Mouse (Mus musculus): ENCODE data around the gene Rmi1. TPM values are rescaled to one million over a fixed set of nuclear protein-coding genes. Genes with fewer than 3 reads are reported as not detected.
"Not testable (repeated sequence)": the region's sequence is repeated elsewhere in the genome, so short reads cannot be mapped to it uniquely, and the experiment has no call there.

The Rmi1 gene
- polyA plus RNA-seq (2015; fragmentation: Nextera tagmentation; extraction: Ambion mirVana) = 26.2 and 27.3 TPM in 2 replicates

DNA sequence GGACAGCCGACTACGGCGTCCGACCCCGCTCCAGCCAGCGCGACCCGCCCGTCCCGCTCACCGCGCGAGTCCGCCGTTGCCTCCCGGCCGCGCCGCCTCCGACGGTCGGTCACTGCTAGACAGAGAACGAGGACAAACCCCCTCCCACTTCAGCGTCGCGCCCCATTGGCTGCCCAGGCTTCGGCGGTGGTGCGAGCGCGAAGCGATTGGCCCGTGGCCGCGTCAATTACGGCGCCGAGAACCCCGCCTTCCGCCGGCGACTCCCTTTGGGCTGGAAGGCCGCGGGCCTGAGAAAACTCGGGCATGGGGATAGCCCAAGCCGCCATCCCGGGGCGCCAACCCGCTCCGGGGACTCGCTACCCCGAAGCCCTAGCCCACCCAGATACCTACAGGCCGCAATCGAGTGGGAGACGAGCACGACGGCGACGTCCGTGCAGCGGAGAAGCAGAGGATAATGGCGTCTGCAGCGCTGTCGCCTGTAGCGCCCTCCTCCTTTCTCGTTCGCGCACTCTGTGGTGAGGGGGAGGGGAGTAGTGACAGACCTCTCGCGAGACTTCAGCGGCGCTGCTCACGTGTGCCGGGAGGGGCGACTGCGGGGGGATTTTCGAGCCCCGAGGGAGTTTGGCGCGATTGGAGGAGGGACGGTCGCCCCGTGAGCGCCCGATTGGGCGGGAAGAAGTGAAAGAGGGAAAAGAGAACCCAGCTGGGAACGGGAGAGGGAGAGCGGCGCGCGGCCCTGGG, at the start of gene Rmi1:
TSS of gene Rmi1 (plus strand) at position 246 of the 741 bp plus-strand sequence.
- H3K9me3 ChIP-seq (replicated peaks) = no peaks in the 10 kb centered on the region
- peak; percentile 95 for ATAC-seq (replicated peaks; ENCODE audit: low FRiP score)
- H3K27me3 ChIP-seq = no peaks in the 10 kb centered on the region
- peak within 1 kb of the TSS; percentile 72 for H3K4me2 ChIP-seq
- H3K4me3 ChIP-seq (replicated peaks) = peak within 1 kb of the TSS; percentile 98
- peaks cover 18% of the 10 kb centered on the region for H3K36me3 ChIP-seq
- H3K27ac ChIP-seq = peak within 1 kb of the TSS; percentile 99
- H3K4me1 ChIP-seq = peaks cover 18% of the 10 kb centered on the region
- under 1% methylated on average over 90 of the region's 91 CpGs for WGBS
- H3K9ac ChIP-seq = peak within 1 kb of the TSS; percentile 100

DNA sequence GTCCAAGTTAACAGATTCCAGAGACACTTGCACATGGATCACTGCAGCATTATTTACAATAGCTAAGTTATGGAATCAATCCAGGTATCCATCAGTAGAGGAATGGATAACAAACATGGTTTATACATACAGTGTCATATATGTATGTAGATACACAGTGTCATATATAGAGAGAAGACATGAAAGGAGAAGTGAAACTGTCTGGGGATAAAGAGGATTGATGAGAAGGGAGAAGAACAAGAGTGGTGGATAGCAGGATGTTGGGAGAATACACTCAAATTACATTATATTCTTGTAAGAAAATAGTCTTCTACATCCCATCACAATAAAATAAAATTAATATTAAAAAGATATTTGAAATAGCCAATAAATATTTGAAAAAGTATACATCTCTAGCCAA, 49.1 kb upstream of the Rmi1 start:
- H3K9ac ChIP-seq = no peak overlapping the region
- no peaks in the 10 kb centered on the region for H3K4me1 ChIP-seq
- no peak overlapping the region for H3K4me3 ChIP-seq (replicated peaks)
- H3K36me3 ChIP-seq = no peaks in the 10 kb centered on the region
- no peak overlapping the region for H3K27ac ChIP-seq
- no peak overlapping the region for H3K4me2 ChIP-seq
- no peak for ATAC-seq (replicated peaks; ENCODE audit: low FRiP score)
- H3K9me3 ChIP-seq (replicated peaks) = no peaks in the 10 kb centered on the region
- no peaks in the 10 kb centered on the region for H3K27me3 ChIP-seq

DNA sequence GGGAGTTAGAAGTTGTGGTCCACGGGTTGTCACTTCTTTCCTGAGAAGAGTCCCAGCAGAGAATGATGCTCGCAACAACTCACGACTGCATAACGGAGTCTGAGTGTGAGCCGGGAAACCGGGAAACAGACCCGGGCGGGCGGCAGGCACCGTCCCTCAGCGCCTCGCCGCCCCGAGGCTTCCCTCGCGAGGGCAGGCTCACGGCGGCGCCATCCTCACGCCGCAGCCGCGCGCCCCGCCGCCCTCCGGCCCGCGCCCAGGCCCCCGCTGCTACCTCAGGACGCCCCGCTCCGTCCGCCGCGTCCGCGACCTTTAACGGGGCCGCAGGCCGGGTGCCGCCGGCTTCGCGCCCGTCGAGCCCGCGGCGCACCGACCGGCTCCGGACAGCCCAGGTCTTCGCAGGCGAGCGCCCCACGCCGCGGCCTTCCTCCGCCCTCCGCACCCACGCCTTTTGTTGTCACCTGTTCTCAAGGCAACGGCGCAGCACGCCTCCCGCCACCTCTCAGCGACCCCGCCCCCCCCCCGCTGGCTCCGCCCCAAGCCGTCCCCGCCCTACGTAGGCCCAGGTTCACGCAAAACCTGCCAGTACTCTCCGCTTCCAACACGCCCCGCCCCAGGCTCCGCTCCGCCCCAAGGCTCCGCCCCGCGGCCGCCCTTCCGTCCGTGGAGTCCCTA, 43.3 kb upstream of the Rmi1 start, which contains the start of gene Kif27:
TSS of gene Kif27 (minus strand) at position 494 of the 675 bp plus-strand sequence.
- peak within 1 kb of the TSS; percentile 65 for H3K27ac ChIP-seq
- WGBS = under 1% methylated on average over 76 of the region's 85 CpGs
- no peaks in the 10 kb centered on the region for H3K27me3 ChIP-seq
- no peaks in the 10 kb centered on the region for H3K9me3 ChIP-seq (replicated peaks)
- ATAC-seq (replicated peaks; ENCODE audit: low FRiP score) = peak; percentile 99
- peaks cover 8% of the 10 kb centered on the region; the same call in 1 of the 2 replicates for H3K4me1 ChIP-seq
- H3K4me2 ChIP-seq = peak within 1 kb of the TSS; percentile 99
- peak within 1 kb of the TSS; percentile 66 for H3K9ac ChIP-seq
- peak within 1 kb of the TSS; percentile 74 for H3K4me3 ChIP-seq (replicated peaks)
- H3K36me3 ChIP-seq = no peaks in the 10 kb centered on the region

DNA sequence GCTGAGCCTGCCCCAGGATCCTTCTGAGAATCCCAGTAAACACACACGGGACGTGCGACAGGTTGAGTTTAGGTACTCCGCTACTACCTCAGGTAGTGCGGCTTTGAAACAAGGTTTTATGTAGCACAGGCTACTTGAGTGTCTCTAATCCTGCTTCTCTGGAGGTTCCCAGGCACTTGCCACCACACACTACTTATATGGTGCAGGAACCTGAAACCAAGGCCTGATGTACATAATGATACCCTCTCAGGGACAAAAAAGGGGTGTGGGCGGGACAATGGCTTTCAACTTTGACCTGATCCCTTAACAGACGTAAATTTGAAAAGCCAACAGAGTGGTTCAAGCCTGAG, 42.8 kb upstream of the Rmi1 start:
- Histone ChIP-seq H3K4me3 (replicated peaks) (peak overlapping the region; percentile 74), H3K4me2 (peak overlapping the region; percentile 99), H3K36me3 (no peaks in the 10 kb centered on the region), H3K4me1 (peaks cover 8% of the 10 kb centered on the region; the same call in 1 of the 2 replicates), H3K27ac (peak overlapping the region; percentile 65), H3K9ac (peak overlapping the region; percentile 31; the same call in 1 of the 2 replicates), H3K27me3 (no peaks in the 10 kb centered on the region), H3K9me3 (replicated peaks) (no peaks in the 10 kb centered on the region)
- 3% methylated on average over 7 of the region's 7 CpGs for WGBS
- ATAC-seq (replicated peaks; ENCODE audit: low FRiP score) = peak; percentile 75; the same call in 1 of the 2 replicates

DNA sequence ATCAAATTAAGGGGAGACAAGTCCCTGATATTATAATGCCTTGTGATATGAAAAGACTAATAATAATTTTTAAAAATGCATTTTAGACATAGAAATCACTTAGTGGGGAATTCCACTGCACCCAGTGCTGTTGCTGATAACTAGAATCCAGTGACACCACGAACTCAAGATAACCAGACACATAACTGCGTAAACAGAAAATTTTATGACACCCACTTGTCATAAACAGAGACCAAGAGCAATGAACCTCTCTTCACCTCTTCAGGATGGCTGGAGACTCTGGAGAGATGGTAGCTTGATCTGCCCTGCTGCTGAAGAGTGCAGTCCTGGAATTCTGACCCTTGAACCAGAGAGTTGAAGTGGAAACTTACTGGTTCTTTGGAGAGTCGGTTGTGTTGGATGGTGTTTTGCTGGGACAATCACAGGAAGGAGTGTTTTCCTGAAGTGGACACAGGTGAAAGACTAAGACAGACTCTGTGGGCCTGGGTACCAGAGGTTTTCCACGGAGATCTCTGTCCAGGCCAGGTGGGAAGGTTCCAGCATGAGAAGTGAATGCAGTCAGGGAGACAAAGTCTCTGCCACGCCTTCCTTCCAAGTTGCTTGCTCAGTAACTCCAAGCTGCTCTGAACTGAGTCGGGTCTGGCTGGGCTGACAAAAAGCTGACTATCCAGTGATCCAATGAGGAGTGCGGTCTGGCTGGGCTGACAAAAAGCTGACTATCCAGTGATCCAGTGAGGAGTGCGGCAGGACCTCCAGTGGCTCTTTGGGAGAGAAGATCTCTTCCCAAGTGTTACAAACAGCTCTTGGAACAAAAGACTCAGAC, 37.5 kb upstream of the Rmi1 start:
- Histone ChIP-seq H3K9ac (no peak overlapping the region), H3K27me3 (no peaks in the 10 kb centered on the region), H3K9me3 (replicated peaks) (no peaks in the 10 kb centered on the region), H3K4me2 (no peak overlapping the region), H3K36me3 (no peaks in the 10 kb centered on the region), H3K27ac (no peak overlapping the region), H3K4me1 (peaks cover 5% of the 10 kb centered on the region; the same call in 1 of the 2 replicates), H3K4me3 (replicated peaks) (no peak overlapping the region)
- no peak for ATAC-seq (replicated peaks; ENCODE audit: low FRiP score)
- WGBS = 77% methylated on average over 8 of the region's 8 CpGs

DNA sequence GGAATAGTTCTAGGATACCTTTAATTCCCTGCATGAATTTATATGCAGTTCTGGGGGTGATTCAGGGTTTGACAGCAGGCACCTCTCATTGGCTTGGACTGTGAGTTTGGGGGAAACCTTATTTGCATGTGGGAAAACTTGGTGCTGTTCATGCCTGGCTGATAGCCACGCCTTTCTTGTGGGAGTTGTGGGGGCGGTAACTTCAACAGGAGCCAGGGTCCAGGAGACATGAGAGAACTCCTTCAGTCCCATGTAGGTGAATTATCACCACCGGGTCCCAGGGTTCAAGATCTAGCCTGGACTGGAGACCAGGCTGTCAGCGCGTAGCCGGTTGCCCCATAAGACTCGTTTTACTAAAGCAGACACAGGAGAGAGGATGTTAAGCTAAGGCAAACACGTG, 36.9 kb upstream of the Rmi1 start:
- ATAC-seq (replicated peaks; ENCODE audit: low FRiP score); H3K4me1 ChIP-seq; H3K9me3 ChIP-seq (replicated peaks); H3K9ac ChIP-seq; H3K27ac ChIP-seq; H3K4me2 ChIP-seq; H3K4me3 ChIP-seq (replicated peaks); H3K36me3 ChIP-seq; H3K27me3 ChIP-seq: not testable (repeated sequence)
- 39% methylated on average over 8 of the region's 8 CpGs for WGBS

DNA sequence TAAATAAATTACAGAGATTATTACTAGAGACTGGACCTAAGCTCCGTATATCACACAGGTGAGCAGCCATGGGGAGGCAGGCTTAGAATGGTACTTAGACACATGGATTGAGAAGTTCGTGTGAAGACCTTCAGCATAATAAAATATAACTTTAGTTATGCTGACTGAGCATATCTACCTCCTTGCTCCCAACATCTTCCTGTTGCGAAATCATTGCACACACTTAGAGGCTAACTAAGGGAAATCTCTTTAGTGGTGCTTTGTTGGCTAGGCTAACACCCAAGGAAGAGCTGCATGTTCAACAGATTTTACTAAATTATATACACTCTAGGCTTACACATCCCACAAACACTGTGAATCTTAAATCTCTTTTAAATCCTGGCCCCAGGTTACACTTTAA, 35.7 kb upstream of the Rmi1 start:
- Histone ChIP-seq H3K27ac (no peak overlapping the region), H3K9ac (no peak overlapping the region), H3K4me2 (no peak overlapping the region), H3K4me3 (replicated peaks) (no peak overlapping the region), H3K36me3 (no peaks in the 10 kb centered on the region), H3K9me3 (replicated peaks) (no peaks in the 10 kb centered on the region), H3K27me3 (no peaks in the 10 kb centered on the region), H3K4me1 (peaks cover 5% of the 10 kb centered on the region; the same call in 1 of the 2 replicates)
- 87% methylated on average over 3 of the region's 3 CpGs for WGBS
- ATAC-seq (replicated peaks; ENCODE audit: low FRiP score) = no peak

DNA sequence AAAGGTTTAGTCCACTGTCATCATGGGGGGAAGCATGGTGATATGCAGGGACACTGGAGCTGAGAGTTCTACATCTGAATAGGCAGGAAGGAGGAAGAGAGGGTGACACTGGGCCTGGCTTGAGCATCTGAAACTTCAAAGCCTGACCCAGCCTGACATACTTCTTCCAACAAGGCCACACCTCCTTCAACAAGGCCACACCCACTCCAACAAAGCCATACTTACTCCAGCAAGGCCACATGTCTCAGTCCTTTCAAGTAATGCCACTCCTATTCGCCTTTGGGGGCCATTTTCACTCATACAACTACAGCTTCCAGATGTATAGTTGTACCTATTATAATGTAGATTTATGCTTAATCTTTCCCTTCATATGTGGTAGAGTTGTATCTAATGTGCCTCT, 34.4 kb upstream of the Rmi1 start:
- ATAC-seq (replicated peaks; ENCODE audit: low FRiP score) = no peak
- no peaks in the 10 kb centered on the region for H3K27me3 ChIP-seq
- no peak overlapping the region for H3K4me2 ChIP-seq
- no peaks in the 10 kb centered on the region for H3K36me3 ChIP-seq
- H3K9ac ChIP-seq = no peak overlapping the region
- H3K4me3 ChIP-seq (replicated peaks) = no peak overlapping the region
- no peak overlapping the region for H3K27ac ChIP-seq
- H3K4me1 ChIP-seq = peaks cover 5% of the 10 kb centered on the region; the same call in 1 of the 2 replicates
- 70% methylated on average over 1 of the region's 1 CpGs for WGBS
- H3K9me3 ChIP-seq (replicated peaks) = no peaks in the 10 kb centered on the region

DNA sequence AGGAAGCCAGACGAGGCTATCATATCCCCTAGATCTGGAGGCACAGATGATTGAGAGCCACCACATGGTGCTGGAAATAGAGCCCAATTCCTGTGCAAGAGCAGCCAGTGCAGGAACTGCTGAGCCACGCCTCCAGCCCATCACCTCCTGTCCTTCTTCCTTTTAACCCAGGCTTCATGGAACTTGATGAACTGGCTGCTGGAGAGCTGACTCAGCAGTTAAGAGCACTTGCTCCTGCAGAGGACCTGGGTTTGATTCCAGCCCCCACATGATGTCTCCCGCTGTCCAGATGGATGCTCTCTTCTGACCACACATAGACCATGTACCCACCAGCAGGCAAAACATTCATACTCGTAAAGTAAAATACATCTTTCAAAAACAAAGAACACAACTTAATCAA, 33.2 kb upstream of the Rmi1 start:
- Histone ChIP-seq H3K27me3 (no peaks in the 10 kb centered on the region), H3K4me2 (no peak overlapping the region), H3K27ac (no peak overlapping the region), H3K9me3 (replicated peaks) (no peaks in the 10 kb centered on the region), H3K4me3 (replicated peaks) (no peak overlapping the region), H3K9ac (no peak overlapping the region), H3K36me3 (no peaks in the 10 kb centered on the region), H3K4me1 (peaks cover 5% of the 10 kb centered on the region; the same call in 1 of the 2 replicates)
- no peak for ATAC-seq (replicated peaks; ENCODE audit: low FRiP score)
- WGBS = 71% methylated on average over 4 of the region's 4 CpGs

DNA sequence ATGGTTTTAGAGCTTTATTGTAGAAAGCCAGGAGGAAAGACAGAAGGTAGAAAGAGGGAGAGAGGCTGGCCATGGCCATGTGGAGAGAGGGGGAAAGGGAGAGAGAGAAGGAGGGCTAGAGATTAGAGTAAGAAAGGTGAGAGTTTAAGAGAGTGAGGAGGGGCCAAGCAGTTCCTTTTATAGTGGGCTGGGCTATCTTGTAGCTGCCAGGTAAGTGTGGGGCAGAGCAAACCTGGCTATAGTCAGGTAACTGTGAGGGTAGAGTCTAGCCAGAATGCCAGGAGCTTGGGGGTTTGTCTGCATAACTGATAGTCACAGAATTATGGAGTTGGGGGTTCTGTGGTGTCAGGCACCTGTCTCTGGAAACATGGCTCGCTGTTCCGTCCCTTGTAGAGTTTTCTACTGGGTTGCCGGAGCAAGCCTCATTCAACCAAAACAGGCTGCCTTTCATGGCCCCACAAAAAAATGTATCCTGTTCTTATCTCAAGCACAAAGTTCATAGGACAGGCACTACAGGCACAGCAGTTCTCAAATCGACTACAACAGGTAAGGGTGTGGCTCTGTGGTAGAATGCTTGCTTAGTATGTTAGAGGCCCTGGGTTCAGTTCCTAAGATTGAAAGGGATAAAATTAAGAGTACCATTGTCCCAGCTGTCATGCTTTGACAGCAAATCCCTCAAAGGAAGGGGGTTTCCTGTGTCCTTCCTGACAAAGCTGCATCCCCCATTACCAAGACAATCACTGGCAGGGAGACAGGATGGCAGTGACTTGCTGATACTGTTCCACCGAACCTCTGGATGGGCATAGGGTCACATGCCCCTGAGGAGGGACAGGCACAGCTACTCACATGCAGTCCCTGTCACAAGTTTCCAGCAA, 29.5 kb upstream of the Rmi1 start:
- Histone ChIP-seq H3K27ac (no peak overlapping the region), H3K9me3 (replicated peaks) (peaks cover 4% of the 10 kb centered on the region; the same call in 1 of the 2 replicates), H3K4me3 (replicated peaks) (no peak overlapping the region), H3K9ac (no peak overlapping the region), H3K4me1 (no peaks in the 10 kb centered on the region), H3K27me3 (no peaks in the 10 kb centered on the region), H3K36me3 (no peaks in the 10 kb centered on the region), H3K4me2 (no peak overlapping the region)
- ATAC-seq (replicated peaks; ENCODE audit: low FRiP score) = no peak
- WGBS = 81% methylated on average over 5 of the region's 5 CpGs

DNA sequence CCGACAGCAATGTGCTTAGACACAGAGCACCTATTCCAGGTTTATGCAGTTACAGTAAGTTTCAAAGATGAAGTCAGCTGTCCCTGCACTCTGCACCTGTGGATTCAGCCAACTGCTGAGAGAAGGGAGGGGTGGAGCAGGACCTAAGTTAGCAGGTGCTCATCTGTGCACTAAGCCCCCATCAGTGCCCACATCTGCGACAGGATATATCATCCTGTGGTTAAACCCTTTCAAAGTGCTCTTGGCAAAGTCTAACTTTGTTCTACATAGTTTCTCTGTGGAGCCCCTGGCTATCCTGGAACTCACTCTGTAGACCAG, 28.9 kb upstream of the Rmi1 start:
- ATAC-seq (replicated peaks; ENCODE audit: low FRiP score) = no peak
- WGBS = 77% methylated on average over 2 of the region's 2 CpGs

More for the DNA sequence above, 28.9 kb upstream of the Rmi1 start:
- no peak overlapping the region for H3K9ac ChIP-seq
- no peak overlapping the region for H3K4me3 ChIP-seq (replicated peaks)
- no peaks in the 10 kb centered on the region for H3K36me3 ChIP-seq
- no peaks in the 10 kb centered on the region for H3K27me3 ChIP-seq
- H3K27ac ChIP-seq = no peak overlapping the region
- peaks cover 4% of the 10 kb centered on the region; the same call in 1 of the 2 replicates for H3K9me3 ChIP-seq (replicated peaks)
- H3K4me2 ChIP-seq = no peak overlapping the region
- H3K4me1 ChIP-seq = no peaks in the 10 kb centered on the region
